Mouse (Mus musculus) liver, embryonic 14.5 days (tissue): ENCODE results near the gene Dtx4. TPM values are rescaled to one million over a fixed set of nuclear protein-coding genes. Genes with fewer than 3 reads are reported as not detected.
A peak's percentile ranks its signal among the peaks of the same experiment; 100 is the strongest.

Experiments used
- ATAC-seq: fragments of 200-750 bp; cut with Nextera tagmentation; 2 replicates; pipeline ENCODE4 v1.8.0; 2017; ENCODE audit warnings: moderate number of reproducible peaks, mild to moderate bottlenecking, moderate library complexity; ENCODE audit not compliant: insufficient read depth
- DNase-seq, 3 experiments: peaks; one replicate each; pipeline ENCODE4 v3.0.0-alpha.2; 2012 to 2013; ENCODE audit warnings: low read depth in 3 of 3, low spot score in 3 of 3
- H3K27ac ChIP-seq: fragments of 300-500 bp; sonication (generic); 2 replicates; pipeline ENCODE4 v1.5.1; 2014; ENCODE audit warnings: moderate library complexity, mild to moderate bottlenecking, control low read depth, inconsistent platforms
- H3K27me3 ChIP-seq: fragments of 300-500 bp; sonication (generic); 2 replicates; pipeline ENCODE4 v1.6.1; 2014; ENCODE audit warnings: mild to moderate bottlenecking, low read length, moderate library complexity; ENCODE audit not compliant: control insufficient read depth, insufficient read depth
- H3K36me3 ChIP-seq: fragments of 300-500 bp; sonication (generic); replicated peaks from 2 replicates; pipeline ENCODE4 v1.6.1; 2014; ENCODE audit warnings: low read depth; ENCODE audit not compliant: control insufficient read depth, insufficient read depth
- H3K4me1 ChIP-seq, 2 experiments: fragments of 200-500 bp in 1 of 2; fragments of 300-500 bp in 1 of 2; sonication (generic) in 1 of 2; replicated peaks; 2 replicates each; pipeline ENCODE4 v1.6.1; 2012 to 2014; ENCODE audit warnings: antibody characterized with exemption in 1 of 2, inconsistent platforms in 1 of 2, low read length in 1 of 2; ENCODE audit not compliant: control insufficient read depth in 2 of 2, insufficient read depth in 2 of 2
- H3K4me2 ChIP-seq: fragments of 300-500 bp; sonication (generic); 2 replicates; pipeline ENCODE4 v1.6.1; 2014; ENCODE audit warnings: low read depth, mild to moderate bottlenecking, control low read depth, moderate library complexity
- H3K4me3 ChIP-seq, 2 experiments: fragments of 200-500 bp in 1 of 2; fragments of 300-500 bp in 1 of 2; sonication (generic) in 1 of 2; 2 replicates each; pipeline ENCODE4 v1.5.1; 2012 to 2014; ENCODE audit warnings: low read depth in 2 of 2, low read length in 2 of 2, mild to moderate bottlenecking in 2 of 2, control low read depth in 1 of 2, inconsistent platforms in 1 of 2, moderate library complexity in 1 of 2; ENCODE audit not compliant: insufficient read depth in 1 of 2
- H3K9ac ChIP-seq: fragments of 300-500 bp; sonication (generic); replicated peaks from 2 replicates; pipeline ENCODE4 v1.6.1; 2014; ENCODE audit warnings: mild to moderate bottlenecking, control low read depth, moderate library complexity
- H3K9me3 ChIP-seq: fragments of 300-500 bp; sonication (generic); 2 replicates; pipeline ENCODE4 v1.6.1; 2016; ENCODE audit warnings: low read length, mixed read lengths; ENCODE audit not compliant: control insufficient read depth
- CTCF ChIP-seq: IDR thresholded peaks from 2 replicates; pipeline ENCODE4 v1.5.1; 2016; ENCODE audit warnings: antibody characterized with exemption, low read depth, control low read depth
- EP300 ChIP-seq: IDR thresholded peaks from 2 replicates; pipeline ENCODE4 v1.6.1; 2016; ENCODE audit warnings: antibody characterized with exemption, low read depth
- WGBS: fragments of 180-500 bp; shearing (Covaris S2); extraction: QIAGEN DNeasy Blood & Tissue Kit; methylation state at CpG from one replicate; pipeline ENCODE4 v1.1.7; 2014; ENCODE audit not compliant: insufficient replicate concordance; 5-methylcytosine and 5-hydroxymethylcytosine counted together
- polyA plus RNA-seq, 2 experiments: library from polyadenylated mRNA; depleted of rRNA in 1 of 2; stranded (reverse) in 1 of 2; unstranded in 1 of 2; fragments of >200 nt; fragmentation: Nextera tagmentation in 1 of 2; extraction: Ambion mirVana in 1 of 2; gene quantifications; 2 replicates each; pipeline versions ENCODE4 v1.2.1 to v1.2.3; 2012 to 2014

Dtx4 gene
- polyA plus RNA-seq, 2 experiments = 1.5 to 1.6 TPM

DNA sequence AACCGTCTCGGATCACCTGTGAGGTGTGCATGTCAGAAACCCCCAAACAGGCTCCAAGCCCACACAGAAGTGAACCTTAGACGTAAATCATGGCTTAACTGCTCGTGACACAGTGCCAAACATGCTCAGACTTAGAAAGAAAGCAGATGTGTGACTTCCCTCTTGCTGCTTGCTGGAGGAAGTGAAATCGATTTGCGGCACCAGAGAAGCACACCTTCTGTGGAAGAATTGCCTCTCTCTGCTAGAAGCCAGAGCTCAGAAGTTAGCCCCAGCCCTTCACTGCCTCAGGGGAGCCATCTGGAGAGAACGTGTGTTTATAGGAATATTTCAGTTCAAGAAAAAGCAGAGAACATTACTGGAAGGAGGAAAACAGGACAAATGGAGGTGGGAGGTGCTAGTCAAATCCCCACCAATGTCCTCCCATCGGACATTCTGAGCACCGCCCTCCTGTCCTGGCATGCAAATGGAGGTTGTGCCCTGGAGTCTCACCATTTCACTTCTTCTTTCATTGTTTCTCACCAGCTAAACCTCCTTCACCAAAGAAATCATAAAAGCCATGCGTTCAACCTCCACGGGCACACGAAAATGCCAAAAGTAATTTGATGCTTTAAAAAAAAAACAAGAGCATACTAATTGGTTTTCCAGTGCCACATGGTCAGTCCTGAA, 43.7 kb downstream of the Dtx4 start:
- no peak for TF ChIP-seq CTCF
- no peak for TF ChIP-seq EP300
- H3K4me3 ChIP-seq = no peak overlapping the region
- DNase-seq = no peak

DNA sequence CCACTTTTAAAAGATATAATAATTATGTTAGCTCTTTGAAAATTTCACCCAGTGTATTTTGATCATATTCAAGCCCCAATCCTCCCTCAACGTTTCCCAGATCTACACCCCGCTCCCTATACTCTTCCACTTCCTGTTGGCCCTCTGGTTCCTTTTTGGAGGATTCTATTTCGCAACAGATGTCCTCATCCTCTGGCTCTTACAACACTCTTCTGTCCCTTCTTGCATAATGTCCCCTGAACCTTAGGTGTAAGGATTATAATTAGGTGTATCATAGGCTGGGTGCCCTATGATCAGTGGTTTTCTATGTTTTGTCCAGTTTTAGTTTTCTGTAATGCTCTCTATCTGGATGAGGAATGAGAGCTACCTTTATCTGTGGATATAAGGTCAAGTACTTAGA, 56.2 kb downstream of the Dtx4 start:
- Histone ChIP-seq H3K4me3 (no peak overlapping the region), H3K36me3 (no peaks in the 10 kb centered on the region), H3K4me1 (no peaks in the 10 kb centered on the region), H3K27me3 (no peaks in the 10 kb centered on the region), H3K4me2 (no peak overlapping the region), H3K27ac (no peak overlapping the region), H3K9ac (no peak overlapping the region), H3K9me3 (no peaks in the 10 kb centered on the region)
- WGBS = 35% methylated on average over 3 of the region's 3 CpGs
- DNase-seq (no peak), ATAC-seq (no peak)
- TF ChIP-seq CTCF (no peak), EP300 (no peak)

More for the DNA sequence above, 43.7 kb downstream of the Dtx4 start:
- Histone ChIP-seq H3K27ac (no peak overlapping the region), H3K4me2 (0 out of 2 replicates have a peak overlapping the region, but pooled peaks have one; percentile 1), H3K36me3 (no peaks in the 10 kb centered on the region), H3K4me1 (no peaks in the 10 kb centered on the region), H3K9ac (no peak overlapping the region), H3K27me3 (no peaks in the 10 kb centered on the region), H3K9me3 (no peaks in the 10 kb centered on the region)
- no peak for ATAC-seq
- WGBS = 50% methylated on average over 12 of the region's 12 CpGs

DNA sequence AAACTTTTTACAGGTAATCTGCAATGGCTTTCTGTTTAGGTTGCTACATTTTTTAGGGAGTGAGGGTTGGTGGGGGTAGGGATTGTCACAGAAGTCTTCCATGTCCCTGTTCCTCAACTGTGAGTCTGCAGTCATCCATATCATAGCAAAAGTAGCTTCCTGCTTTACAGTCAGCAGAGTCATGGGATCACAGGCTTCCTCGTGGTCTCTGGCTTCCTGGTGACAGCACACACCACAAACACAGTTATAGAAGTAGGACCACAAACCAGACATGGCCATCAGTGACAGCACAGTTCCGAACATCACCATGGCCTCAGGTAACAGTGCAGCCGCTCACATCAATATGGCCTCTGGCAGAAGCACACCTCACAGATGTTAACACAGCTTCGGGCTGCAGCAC, 58.7 kb downstream of the Dtx4 start:
- H3K9me3 ChIP-seq = no peaks in the 10 kb centered on the region
- ATAC-seq (no peak), DNase-seq (no peak)
- no peak overlapping the region for H3K27ac ChIP-seq
- H3K27me3 ChIP-seq = no peaks in the 10 kb centered on the region
- no peak for TF ChIP-seq CTCF
- no peak for TF ChIP-seq EP300
- H3K4me2 ChIP-seq = no peak overlapping the region
- no peak overlapping the region for H3K9ac ChIP-seq
- no peaks in the 10 kb centered on the region for H3K4me1 ChIP-seq
- no peak overlapping the region for H3K4me3 ChIP-seq
- WGBS = 39% methylated on average over 4 of the region's 4 CpGs
- no peaks in the 10 kb centered on the region for H3K36me3 ChIP-seq

DNA sequence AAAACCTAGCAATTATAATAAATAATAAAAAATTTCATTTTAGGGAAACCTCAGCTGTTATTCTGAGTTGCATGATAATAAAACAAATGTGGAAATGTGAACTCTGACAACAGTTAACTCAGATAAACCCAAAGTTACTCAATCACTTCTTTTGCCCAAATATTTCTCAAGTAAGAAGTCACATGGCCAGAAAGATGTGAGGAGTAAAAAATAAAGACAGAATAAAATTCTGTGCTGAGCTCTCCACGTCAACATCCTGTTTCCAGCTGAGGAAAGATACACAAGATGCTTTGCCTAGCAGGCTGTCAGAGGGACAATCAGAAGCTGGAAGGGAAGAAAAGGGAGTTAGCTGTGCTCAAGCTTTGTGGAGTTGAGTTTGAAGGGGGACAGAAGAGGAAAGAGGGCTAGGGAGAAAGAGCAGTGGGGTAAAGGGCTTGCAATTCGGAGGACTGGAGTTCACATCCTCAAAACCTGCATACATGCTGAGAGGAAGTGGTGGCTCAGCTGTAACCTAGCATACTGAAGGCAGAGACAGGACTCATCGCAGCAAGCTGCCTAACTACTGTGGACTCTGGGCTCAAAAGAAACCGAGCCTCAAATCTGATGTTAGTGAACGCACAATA, 61.0 kb downstream of the Dtx4 start:
- Histone ChIP-seq H3K9me3 (no peaks in the 10 kb centered on the region), H3K36me3 (no peaks in the 10 kb centered on the region), H3K27me3 (no peaks in the 10 kb centered on the region), H3K27ac (no peak overlapping the region), H3K4me3 (no peak overlapping the region), H3K9ac (no peak overlapping the region), H3K4me2 (no peak overlapping the region), H3K4me1 (no peaks in the 10 kb centered on the region)
- WGBS = 32% methylated on average over 5 of the region's 5 CpGs
- TF ChIP-seq EP300 (no peak), CTCF (no peak)
- DNase-seq (no peak), ATAC-seq (no peak)

DNA sequence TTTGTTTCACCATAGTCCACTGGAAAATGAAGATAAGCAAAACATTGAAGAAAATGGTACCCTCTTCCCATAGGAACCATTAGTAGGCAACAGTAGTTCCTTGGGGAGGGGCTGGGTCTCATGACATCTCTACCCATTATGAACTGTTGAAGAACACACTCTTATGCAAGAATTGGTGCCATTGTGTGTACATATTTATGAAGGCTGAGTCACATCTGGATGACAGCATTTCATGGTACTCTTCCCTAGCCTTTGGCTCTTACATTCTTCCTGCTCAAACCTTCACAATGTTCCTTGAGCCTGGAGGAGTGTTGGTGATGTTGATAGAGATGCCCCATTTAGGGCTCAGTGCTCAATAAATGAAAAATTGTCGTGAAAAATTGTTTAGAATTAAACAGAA, 61.7 kb downstream of the Dtx4 start:
- DNase-seq (no peak), ATAC-seq (no peak)
- no peak for TF ChIP-seq CTCF
- TF ChIP-seq EP300 = no peak
- H3K4me3 ChIP-seq = no peak overlapping the region
- no peak overlapping the region for H3K27ac ChIP-seq
- no peaks in the 10 kb centered on the region for H3K9me3 ChIP-seq
- no peaks in the 10 kb centered on the region for H3K27me3 ChIP-seq
- H3K4me2 ChIP-seq = no peak overlapping the region
- no peak overlapping the region for H3K9ac ChIP-seq
- no peaks in the 10 kb centered on the region for H3K36me3 ChIP-seq
- no peaks in the 10 kb centered on the region for H3K4me1 ChIP-seq
- 29% methylated on average over 1 of the region's 1 CpGs for WGBS
